Mouse (Mus musculus) midbrain, postnatal 0 days (tissue): ENCODE data around the gene Surf2. TPM values are rescaled to one million over a fixed set of nuclear protein-coding genes. Genes with fewer than 3 reads are reported as not detected.

Experiments
- ATAC-seq: fragments of 200-750 bp; cut with Nextera tagmentation; 2 replicates; pipeline ENCODE4 v1.8.0; 2017; ENCODE audit warnings: moderate number of reproducible peaks, mild to moderate bottlenecking, moderate TSS enrichment, moderate library complexity; ENCODE audit not compliant: low FRiP score
- DNase-seq: peaks from one replicate; pipeline ENCODE4 v3.0.0-alpha.2; 2015; ENCODE audit warnings: low spot score
- H3K27ac ChIP-seq: fragments of 300-500 bp; sonication (generic); 2 replicates; pipeline ENCODE4 v1.5.1; 2014; ENCODE audit warnings: low read depth, mild to moderate bottlenecking, low read length, mixed read lengths
- H3K27me3 ChIP-seq: fragments of 300-500 bp; sonication (generic); 2 replicates; pipeline ENCODE4 v1.6.1; 2014; ENCODE audit warnings: low read length, control low read depth, mixed read lengths; ENCODE audit not compliant: insufficient read depth
- H3K36me3 ChIP-seq: fragments of 300-500 bp; sonication (generic); 2 replicates; pipeline ENCODE4 v1.6.1; 2014; ENCODE audit warnings: low read length, control low read depth, mixed read lengths; ENCODE audit not compliant: insufficient read depth
- H3K4me1 ChIP-seq: fragments of 300-500 bp; sonication (generic); 2 replicates; pipeline ENCODE4 v1.6.1; 2014; ENCODE audit warnings: mild to moderate bottlenecking, control low read depth, antibody characterized with exemption, low read length, mixed read lengths; ENCODE audit not compliant: insufficient read depth
- H3K4me2 ChIP-seq: fragments of 300-500 bp; sonication (generic); 2 replicates; pipeline ENCODE4 v1.6.1; 2014; ENCODE audit warnings: low read depth, mild to moderate bottlenecking, low read length, mixed read lengths; ENCODE audit not compliant: poor library complexity, severe bottlenecking
- H3K4me3 ChIP-seq: fragments of 300-500 bp; sonication (generic); 2 replicates; pipeline ENCODE4 v1.5.1; 2014; ENCODE audit warnings: low read depth, mild to moderate bottlenecking, low read length, moderate library complexity
- H3K9ac ChIP-seq: fragments of 300-500 bp; sonication (generic); replicated peaks from 2 replicates; pipeline ENCODE4 v1.6.1; 2014; ENCODE audit warnings: mild to moderate bottlenecking, low read length, moderate library complexity, mixed read lengths; ENCODE audit not compliant: poor library complexity, severe bottlenecking
- H3K9me3 ChIP-seq: fragments of 300-500 bp; sonication (generic); 2 replicates; pipeline ENCODE4 v1.6.1; 2016; ENCODE audit warnings: low read length, control low read depth
- CTCF ChIP-seq: IDR thresholded peaks from 2 replicates; pipeline ENCODE4 v1.5.1; 2016; ENCODE audit warnings: antibody characterized with exemption, mild to moderate bottlenecking
- WGBS: fragments of 180-500 bp; shearing (Covaris S2); extraction: QIAGEN DNeasy Blood & Tissue Kit; methylation state at CpG from one replicate; pipeline ENCODE4 v1.1.7; 2014; 5-methylcytosine and 5-hydroxymethylcytosine counted together
- polyA plus RNA-seq: library from polyadenylated mRNA; unstranded; fragments of >200 nt; fragmentation: Nextera tagmentation; extraction: Ambion mirVana; gene quantifications from 2 replicates; pipeline ENCODE4 v1.2.1, GENCODE M21; 2015
- total RNA-seq: library from RNA; depleted of rRNA; stranded (reverse); fragments of >200 nt; gene quantifications from 2 replicates; pipeline ENCODE4 v1.2.3, GENCODE M21; 2014

The Surf2 gene
- total and polyA plus RNA-seq, 2 experiments from 2014 or later: 27.5 to 55.2 TPM

DNA sequence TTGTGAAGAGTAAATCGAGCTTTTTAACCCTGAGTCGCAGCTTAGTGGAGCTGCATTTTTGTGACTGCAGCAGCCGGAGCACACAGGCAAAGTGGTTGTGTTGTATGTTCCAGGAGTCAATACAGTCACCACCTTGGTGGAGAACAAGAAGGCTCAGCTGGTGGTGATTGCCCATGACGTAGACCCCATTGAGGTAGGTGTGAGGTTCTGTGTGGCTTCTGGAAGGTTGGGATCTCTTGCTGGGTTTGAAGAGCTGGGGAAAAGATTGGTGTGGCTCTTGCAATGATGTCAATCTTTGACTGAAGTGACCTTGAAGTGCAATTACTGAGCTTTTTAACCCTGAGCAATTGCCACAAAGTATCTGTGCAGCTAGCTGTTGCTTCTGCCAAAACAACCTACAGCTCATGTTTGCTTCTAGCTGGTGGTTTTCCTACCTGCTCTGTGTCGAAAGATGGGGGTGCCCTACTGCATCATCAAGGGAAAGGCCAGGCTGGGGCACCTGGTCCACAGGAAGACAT lies 3.9 kb upstream of the Surf2 start:
- Histone ChIP-seq H3K27me3 (no peaks in the 10 kb centered on the region), H3K36me3 (peaks cover 29% of the 10 kb centered on the region), H3K9me3 (no peaks in the 10 kb centered on the region), H3K4me3 (peak overlapping the region; percentile 83; the same call in 1 of the 2 replicates), H3K27ac (no peak overlapping the region), H3K4me2 (peak overlapping the region; percentile 96; the same call in 1 of the 2 replicates), H3K9ac (0 out of 2 replicates have a peak overlapping the region, but pooled peaks have one; percentile 94), H3K4me1 (peaks cover 26% of the 10 kb centered on the region)
- WGBS: 74% methylated on average over 5 of the region's 5 CpGs
- DNase-seq (no peak), ATAC-seq (no peak)
- TF ChIP-seq CTCF: no peak

GRCm38 (mm10) chr2:26913416-26914147 lies 2.6 kb upstream of the Surf2 start:
- Histone ChIP-seq H3K27ac (no peak overlapping the region), H3K36me3 (peaks cover 28% of the 10 kb centered on the region), H3K9me3 (no peaks in the 10 kb centered on the region), H3K4me1 (peaks cover 34% of the 10 kb centered on the region), H3K4me3 (no peak overlapping the region), H3K9ac (no peak overlapping the region), H3K27me3 (no peaks in the 10 kb centered on the region), H3K4me2 (no peak overlapping the region)
- no peak for ATAC-seq
- 86% methylated on average over 17 of the region's 17 CpGs for WGBS
- DNase-seq: no peak
- TF ChIP-seq CTCF: no peak

DNA sequence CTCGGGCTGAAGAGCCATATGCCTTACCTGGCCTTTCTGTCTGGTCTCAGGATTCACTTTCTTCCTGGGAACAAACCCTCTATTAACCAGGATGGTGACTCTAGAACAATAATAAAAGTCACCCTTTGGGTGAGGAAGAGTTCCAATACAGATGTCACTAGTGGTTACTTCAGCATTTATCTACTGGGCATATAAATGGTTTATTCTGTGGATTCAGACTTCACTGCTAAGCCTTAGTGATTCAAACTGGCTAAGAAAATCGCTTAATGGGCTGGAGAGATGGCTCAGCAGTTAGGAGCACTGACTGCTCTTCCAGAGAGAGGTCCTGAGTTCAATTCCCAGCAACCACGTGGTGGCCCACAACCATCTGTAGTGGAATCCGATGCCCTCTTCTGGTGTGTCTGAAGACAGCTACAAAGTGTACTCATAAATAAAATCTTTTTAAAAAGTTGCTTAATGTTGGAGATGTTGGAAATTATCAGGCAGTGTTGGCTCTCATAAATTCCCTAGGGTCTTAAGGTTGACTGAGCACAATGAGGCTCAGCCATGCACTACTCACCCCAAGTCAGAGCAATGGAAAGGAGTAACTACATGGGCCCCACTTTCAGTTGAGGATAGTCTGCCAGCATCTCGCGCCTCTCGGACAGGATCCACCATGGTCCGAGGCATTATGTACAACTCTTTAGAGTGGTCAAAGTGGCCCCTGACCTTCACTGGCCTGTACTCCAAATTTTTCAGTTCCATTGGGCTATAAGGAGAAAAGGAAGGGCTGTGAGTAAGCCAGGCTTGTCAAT lies 1.8 kb upstream of the Surf2 start:
- H3K4me1 ChIP-seq: peaks cover 27% of the 10 kb centered on the region
- WGBS: 66% methylated on average over 8 of the region's 8 CpGs
- ATAC-seq: no peak

DNA sequence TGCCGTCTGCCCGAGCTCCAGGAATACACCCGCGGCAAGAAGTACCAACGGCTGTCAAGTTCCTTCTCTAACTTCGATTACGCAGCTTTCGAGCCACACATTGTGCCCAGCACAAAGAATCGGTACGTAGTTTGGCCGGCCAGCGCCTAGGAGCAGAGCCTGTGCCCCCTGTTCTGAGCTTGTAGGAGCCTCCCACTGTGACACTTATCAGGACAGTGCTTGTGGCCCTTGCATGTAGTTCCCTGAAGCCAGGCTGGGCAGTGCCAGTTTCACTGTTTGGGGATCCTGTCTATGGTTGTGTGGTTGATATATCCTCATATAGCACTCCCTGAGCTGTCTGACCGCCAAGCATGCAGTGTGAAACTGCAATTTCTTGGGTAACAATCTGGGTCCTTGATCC lies 571 bp downstream of the Surf2 start:
- H3K4me3 ChIP-seq: peak overlapping the region; percentile 73
- H3K27ac ChIP-seq: peak overlapping the region; percentile 78
- WGBS: 3% methylated on average over 13 of the region's 13 CpGs
- H3K36me3 ChIP-seq: peaks cover 58% of the 10 kb centered on the region
- peak overlapping the region; percentile 81 for H3K9ac ChIP-seq
- H3K4me1 ChIP-seq: peaks cover 24% of the 10 kb centered on the region
- H3K27me3 ChIP-seq: no peaks in the 10 kb centered on the region
- H3K9me3 ChIP-seq: no peaks in the 10 kb centered on the region
- H3K4me2 ChIP-seq: peak overlapping the region; percentile 98
- no peak for TF ChIP-seq CTCF
- DNase-seq: no peak
- peak; percentile 18; the same call in 1 of the 2 replicates for ATAC-seq

More for the DNA sequence above, 1.8 kb upstream of the Surf2 start:
- H3K4me3 ChIP-seq: no peak overlapping the region
- no peak overlapping the region for H3K27ac ChIP-seq
- no peaks in the 10 kb centered on the region for H3K9me3 ChIP-seq
- H3K9ac ChIP-seq: no peak overlapping the region
- no peak for DNase-seq
- no peak overlapping the region for H3K4me2 ChIP-seq
- TF ChIP-seq CTCF: peak; percentile 22; the same call in 1 of the 2 replicates
- H3K27me3 ChIP-seq: no peaks in the 10 kb centered on the region
- H3K36me3 ChIP-seq: peaks cover 34% of the 10 kb centered on the region

GRCm38 (mm10) chr2:26919684-26920083 lies 3.5 kb downstream of the Surf2 start:
- H3K4me3 ChIP-seq: no peak overlapping the region
- peaks cover 59% of the 10 kb centered on the region for H3K36me3 ChIP-seq
- no peak overlapping the region for H3K9ac ChIP-seq
- ATAC-seq (no peak), DNase-seq (no peak)
- no peak overlapping the region for H3K27ac ChIP-seq
- no peak for TF ChIP-seq CTCF
- 87% methylated on average over 3 of the region's 3 CpGs for WGBS
- peaks cover 20% of the 10 kb centered on the region for H3K4me1 ChIP-seq
- no peaks in the 10 kb centered on the region for H3K9me3 ChIP-seq
- H3K4me2 ChIP-seq: no peak overlapping the region
- H3K27me3 ChIP-seq: no peaks in the 10 kb centered on the region
